Mouse (Mus musculus): Measurements from ENCODE around the gene Asphd1. TPM values are rescaled to one million over a fixed set of nuclear protein-coding genes. Genes with fewer than 3 reads are reported as not detected.

Gene Asphd1
- total and polyA plus RNA-seq, 2 experiments from 2014 or later, result 15.9 to 58.1 TPM

- H3K36me3 ChIP-seq (ENCODE audit: insufficient read depth, low read length), result peaks cover 42% of the 10 kb centered on the region
- H3K4me3 ChIP-seq (ENCODE audit: low read length), result no peak overlapping the region
- no peak overlapping the region for H3K9ac ChIP-seq (replicated peaks; ENCODE audit: low read length)
- no peaks in the 10 kb centered on the region for H3K27me3 ChIP-seq (ENCODE audit: insufficient read depth, low read length)
- H3K27ac ChIP-seq, result no peak overlapping the region
- 51% methylated on average over 3 of the region's 3 CpGs for WGBS
- TF ChIP-seq CTCF (IDR thresholded peaks at IDR 0.05; ENCODE audit: low read depth), result no peak
- H3K4me1 ChIP-seq (ENCODE audit: insufficient read depth, low read length), result no peaks in the 10 kb centered on the region
- ATAC-seq (no peak), DNase-seq (ENCODE audit: low spot score) (no peak)
- no peak overlapping the region for H3K4me2 ChIP-seq (ENCODE audit: low read depth, low read length)
- no peaks in the 10 kb centered on the region for H3K9me3 ChIP-seq (ENCODE audit: low read length)
Observed at GRCm38 (mm10) chr7:126965568-126965967, 16.2 kb upstream of the Asphd1 start.

DNA sequence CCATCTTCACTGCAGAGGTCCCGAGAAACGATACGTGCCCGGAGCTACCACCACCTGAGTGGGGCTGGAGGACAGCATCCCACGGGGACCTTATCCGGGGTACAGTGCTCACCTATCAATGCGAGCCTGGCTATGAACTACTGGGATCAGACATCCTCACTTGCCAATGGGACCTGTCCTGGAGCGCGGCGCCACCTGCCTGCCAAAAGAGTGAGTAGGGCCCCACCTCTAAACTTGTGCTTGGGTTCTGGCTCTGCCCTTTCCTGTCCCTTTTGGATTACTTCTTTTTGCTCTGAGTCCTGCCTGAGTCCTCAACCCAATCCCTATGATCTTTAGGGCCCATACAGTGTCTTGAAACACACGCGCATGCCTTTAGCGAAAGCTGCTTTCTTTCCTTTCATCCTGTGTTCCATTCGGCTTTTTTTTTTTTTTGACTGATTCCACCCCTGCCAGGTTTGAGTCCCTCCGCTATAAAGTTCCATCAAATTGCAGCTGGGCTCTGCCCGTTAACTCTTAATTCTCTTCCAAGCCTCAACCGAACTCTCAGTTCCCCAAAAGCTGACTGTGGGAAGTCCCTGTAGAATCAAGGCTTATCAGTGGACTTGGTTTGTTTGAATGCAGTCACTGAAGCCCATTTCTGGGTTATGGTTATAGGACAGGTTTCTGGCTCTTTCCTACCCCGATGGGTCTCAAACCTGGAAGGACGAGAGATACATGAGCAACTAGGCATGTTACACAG is 14.3 kb upstream of the Asphd1 start:
- Histone ChIP-seq H3K4me3 (ENCODE audit: low read length) (no peak overlapping the region), H3K4me1 (ENCODE audit: insufficient read depth, low read length) (no peaks in the 10 kb centered on the region), H3K9me3 (ENCODE audit: low read length) (no peaks in the 10 kb centered on the region), H3K36me3 (ENCODE audit: insufficient read depth, low read length) (peaks cover 44% of the 10 kb centered on the region), H3K9ac (replicated peaks; ENCODE audit: low read length) (no peak overlapping the region), H3K27me3 (ENCODE audit: insufficient read depth, low read length) (no peaks in the 10 kb centered on the region), H3K4me2 (ENCODE audit: low read depth, low read length) (no peak overlapping the region), H3K27ac (no peak overlapping the region)
- DNase-seq (ENCODE audit: low spot score) (peak; percentile 25), ATAC-seq (no peak)
- 28% methylated on average over 19 of the region's 19 CpGs for WGBS
- peak; percentile 62 for TF ChIP-seq CTCF (IDR thresholded peaks at IDR 0.05; ENCODE audit: low read depth)

DNA sequence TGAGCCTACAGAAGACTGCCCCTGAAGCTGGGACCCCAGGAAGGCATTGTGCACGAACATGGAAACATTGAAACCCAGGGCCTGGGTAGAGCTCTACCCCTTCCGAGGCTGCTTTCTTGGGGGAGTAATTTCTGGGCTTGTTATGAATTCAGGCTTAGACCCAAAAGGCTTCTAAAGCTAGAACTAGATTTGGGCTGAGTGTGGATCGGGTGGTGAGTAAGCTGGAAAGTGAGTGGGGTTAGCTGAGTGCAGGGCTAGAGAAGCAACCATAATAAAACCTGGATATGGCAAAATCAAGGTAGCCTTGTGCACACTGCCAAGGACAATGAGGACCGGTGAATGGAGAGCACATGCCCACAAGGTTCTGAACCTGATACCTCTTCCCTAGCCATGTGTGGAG is 12.6 kb upstream of the Asphd1 start:
- Histone ChIP-seq H3K27ac (no peak overlapping the region), H3K9me3 (ENCODE audit: low read length) (no peaks in the 10 kb centered on the region), H3K4me3 (ENCODE audit: low read length) (no peak overlapping the region), H3K36me3 (ENCODE audit: insufficient read depth, low read length) (peaks cover 41% of the 10 kb centered on the region), H3K4me2 (ENCODE audit: low read depth, low read length) (no peak overlapping the region), H3K27me3 (ENCODE audit: insufficient read depth, low read length) (no peaks in the 10 kb centered on the region), H3K9ac (replicated peaks; ENCODE audit: low read length) (no peak overlapping the region), H3K4me1 (ENCODE audit: insufficient read depth, low read length) (no peaks in the 10 kb centered on the region)
- no peak for TF ChIP-seq CTCF (IDR thresholded peaks at IDR 0.05; ENCODE audit: low read depth)
- no peak for ATAC-seq
- 89% methylated on average over 4 of the region's 4 CpGs for WGBS
- DNase-seq (ENCODE audit: low spot score), result no peak

- Histone ChIP-seq H3K4me3 (ENCODE audit: low read length) (no peak overlapping the region), H3K4me2 (ENCODE audit: low read depth, low read length) (no peak overlapping the region), H3K9me3 (ENCODE audit: low read length) (no peaks in the 10 kb centered on the region), H3K9ac (replicated peaks; ENCODE audit: low read length) (no peak overlapping the region), H3K36me3 (ENCODE audit: insufficient read depth, low read length) (peaks cover 45% of the 10 kb centered on the region), H3K27ac (no peak overlapping the region), H3K4me1 (ENCODE audit: insufficient read depth, low read length) (no peaks in the 10 kb centered on the region), H3K27me3 (ENCODE audit: insufficient read depth, low read length) (no peaks in the 10 kb centered on the region)
- ATAC-seq, result no peak
- TF ChIP-seq CTCF (IDR thresholded peaks at IDR 0.05; ENCODE audit: low read depth), result no peak
- no peak for DNase-seq (ENCODE audit: low spot score)
- WGBS, result 84% methylated on average over 5 of the region's 5 CpGs
Observed at GRCm38 (mm10) chr7:126961095-126961494, 11.7 kb upstream of the Asphd1 start.

DNA sequence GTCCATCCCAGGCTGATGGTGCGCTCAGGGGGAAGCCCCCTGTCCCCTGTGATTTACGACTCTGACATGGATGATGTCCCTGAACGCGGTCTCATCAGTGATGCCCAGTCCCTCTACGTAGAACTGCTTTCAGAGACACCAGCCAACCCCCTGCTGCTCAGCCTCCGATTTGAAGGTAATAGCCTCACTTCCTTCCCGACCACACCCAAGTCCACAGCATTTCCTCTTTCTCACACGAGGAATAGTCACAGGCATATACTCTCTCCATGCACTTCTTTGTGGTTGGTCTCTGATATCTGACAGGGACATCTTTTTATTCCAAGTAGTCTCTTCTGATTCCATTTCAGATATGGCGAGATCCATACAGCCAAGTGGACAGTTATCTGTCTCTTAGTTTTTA is 10.4 kb upstream of the Asphd1 start:
- Histone ChIP-seq H3K4me1 (ENCODE audit: insufficient read depth, low read length) (no peaks in the 10 kb centered on the region), H3K4me2 (ENCODE audit: low read depth, low read length) (no peak overlapping the region), H3K27ac (no peak overlapping the region), H3K36me3 (ENCODE audit: insufficient read depth, low read length) (peaks cover 50% of the 10 kb centered on the region), H3K9ac (replicated peaks; ENCODE audit: low read length) (no peak overlapping the region), H3K4me3 (ENCODE audit: low read length) (no peak overlapping the region), H3K9me3 (ENCODE audit: low read length) (no peaks in the 10 kb centered on the region), H3K27me3 (ENCODE audit: insufficient read depth, low read length) (no peaks in the 10 kb centered on the region)
- WGBS, result 53% methylated on average over 9 of the region's 9 CpGs
- no peak for ATAC-seq
- no peak for TF ChIP-seq CTCF (IDR thresholded peaks at IDR 0.05; ENCODE audit: low read depth)
- no peak for DNase-seq (ENCODE audit: low spot score)

DNA sequence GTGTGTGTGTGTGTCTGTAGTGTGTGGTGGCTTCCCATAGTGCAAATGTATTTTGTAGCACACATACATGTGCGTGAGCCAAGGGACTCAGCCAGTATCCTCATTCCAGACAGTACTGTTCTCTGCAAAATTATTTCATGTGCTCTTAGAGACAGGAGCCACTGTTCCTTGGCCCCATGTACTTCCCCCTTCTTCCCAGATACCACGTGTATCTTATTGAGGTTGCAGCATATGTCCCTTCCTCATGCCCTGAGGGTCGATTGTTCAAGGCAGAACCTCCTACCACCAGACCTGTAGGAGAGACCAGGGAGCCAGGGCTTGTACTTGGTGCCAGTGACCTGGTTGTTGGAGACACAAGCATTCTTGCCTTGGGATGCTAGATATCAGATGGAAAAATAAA is 5.7 kb upstream of the Asphd1 start:
- Histone ChIP-seq H3K4me1 (ENCODE audit: insufficient read depth, low read length) (peaks cover 5% of the 10 kb centered on the region; the same call in 1 of the 2 replicates), H3K4me2 (ENCODE audit: low read depth, low read length) (no peak overlapping the region), H3K36me3 (ENCODE audit: insufficient read depth, low read length) (peaks cover 25% of the 10 kb centered on the region), H3K27ac (no peak overlapping the region), H3K27me3 (ENCODE audit: insufficient read depth, low read length) (no peaks in the 10 kb centered on the region), H3K9me3 (ENCODE audit: low read length) (no peaks in the 10 kb centered on the region), H3K4me3 (ENCODE audit: low read length) (no peak overlapping the region), H3K9ac (replicated peaks; ENCODE audit: low read length) (no peak overlapping the region)
- TF ChIP-seq CTCF (IDR thresholded peaks at IDR 0.05; ENCODE audit: low read depth), result no peak
- WGBS, result 66% methylated on average over 3 of the region's 3 CpGs
- ATAC-seq, result no peak
- no peak for DNase-seq (ENCODE audit: low spot score)

DNA sequence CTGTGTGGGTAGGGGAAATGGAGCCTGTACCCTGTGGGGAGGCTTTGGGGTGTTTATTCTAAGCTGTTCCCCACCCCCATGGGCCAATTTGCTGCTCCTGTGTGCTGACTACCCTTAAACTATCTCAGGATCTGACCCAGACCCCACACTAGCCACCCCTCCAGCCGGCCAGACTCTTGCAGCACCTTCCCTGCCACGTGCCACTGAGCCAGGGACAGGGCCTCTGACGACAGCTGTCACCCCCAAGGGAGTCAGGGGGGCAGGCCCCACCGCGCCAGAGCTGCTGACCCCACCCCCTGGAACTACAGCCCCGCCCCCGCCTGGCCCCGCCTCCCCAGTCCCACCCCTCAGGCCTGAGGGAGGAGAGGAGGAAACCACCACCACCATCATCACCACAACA is 3.3 kb upstream of the Asphd1 start:
- 0% methylated on average over 7 of the region's 8 CpGs for WGBS
- peak overlapping the region; percentile 56; the same call in 1 of the 2 replicates for H3K9ac ChIP-seq (replicated peaks; ENCODE audit: low read length)
- no peak overlapping the region for H3K27ac ChIP-seq
- no peak for TF ChIP-seq CTCF (IDR thresholded peaks at IDR 0.05; ENCODE audit: low read depth)
- ATAC-seq (no peak), DNase-seq (ENCODE audit: low spot score) (no peak)
- H3K27me3 ChIP-seq (ENCODE audit: insufficient read depth, low read length), result no peaks in the 10 kb centered on the region
- H3K36me3 ChIP-seq (ENCODE audit: insufficient read depth, low read length), result peaks cover 10% of the 10 kb centered on the region; the same call in 1 of the 2 replicates
- peak overlapping the region; percentile 52 for H3K4me3 ChIP-seq (ENCODE audit: low read length)
- peaks cover 14% of the 10 kb centered on the region for H3K4me1 ChIP-seq (ENCODE audit: insufficient read depth, low read length)
- H3K4me2 ChIP-seq (ENCODE audit: low read depth, low read length), result peak overlapping the region; percentile 88
- no peaks in the 10 kb centered on the region for H3K9me3 ChIP-seq (ENCODE audit: low read length)

Data from hindbrain, postnatal 0 days (tissue).